Mouse (Mus musculus): ENCODE measurements around the gene Cdca5. TPM values are rescaled to one million over a fixed set of nuclear protein-coding genes. Genes with fewer than 3 reads are reported as not detected.
A peak's percentile ranks its signal among the peaks of the same experiment; 100 is the strongest.

Gene Cdca5
- total RNA-seq, 1 experiment = 50.7 TPM

- no peak for DNase-seq (ENCODE audit: low read depth, low spot score)
- in situ Hi-C loops (cut with MboI; ENCODE audit: low sequenced_read_pairs in 2 of 2, unreplicated experiment in 2 of 2) = no loop called here
- Histone ChIP-seq H3K9ac (ENCODE audit: insufficient read depth, low read depth, low read length, poor library complexity, severe bottlenecking) (no peak overlapping the region), H3K4me1 (ENCODE audit: control insufficient read depth in 2 of 2, insufficient read depth in 2 of 2, low read length in 2 of 2, poor library complexity in 1 of 2) (peaks cover 0 to 4% of the 10 kb centered on the region in 2 experiments; a peak in 1 of 4 replicates), H3K4me3 (ENCODE audit: insufficient read depth in 1 of 2, low read depth in 1 of 2, low read length in 2 of 2, poor library complexity in 1 of 2, severe bottlenecking in 1 of 2) (no peak overlapping the region), H3K9me3 (ENCODE audit: control insufficient read depth, insufficient read depth, low read depth, low read length) (no peaks in the 10 kb centered on the region), H3K36me3 (ENCODE audit: control insufficient read depth, insufficient read depth, low read length, poor library complexity, severe bottlenecking) (peaks cover 13% of the 10 kb centered on the region; the same call in 1 of the 2 replicates), H3K27ac (ENCODE audit: insufficient read depth, low read depth, low read length, poor library complexity, severe bottlenecking) (no peak overlapping the region)
- TF ChIP-seq HCFC1 (IDR thresholded peaks at IDR 0.05; ENCODE audit: borderline replicate concordance, insufficient read depth, low read length) (no peak), MAFK (IDR thresholded peaks at IDR 0.05; ENCODE audit: insufficient read depth, low read depth, low read length) (no peak), ZNF384 (IDR thresholded peaks at IDR 0.05; ENCODE audit: low read depth, low read length) (no peak), CHD2 (IDR thresholded peaks at IDR 0.05; ENCODE audit: low read depth, low read length) (no peak)
Observed at GRCm38 (mm10) chr19:6136397-6136796, 51.6 kb downstream of the Cdca5 start.

GRCm38 (mm10) chr19:6139701-6140100 lies 54.9 kb downstream of the Cdca5 start:
- no peak for DNase-seq (ENCODE audit: low read depth, low spot score)
- no peak overlapping the region for H3K27ac ChIP-seq (ENCODE audit: insufficient read depth, low read depth, low read length, poor library complexity, severe bottlenecking)

GRCm38 (mm10) chr19:6140374-6140677 lies 55.5 kb downstream of the Cdca5 start:
- H3K4me3 ChIP-seq (ENCODE audit: insufficient read depth in 1 of 2, low read depth in 1 of 2, low read length in 2 of 2, poor library complexity in 1 of 2, severe bottlenecking in 1 of 2) = peak overlapping the region; percentile 81 to 83
- peaks cover 0 to 4% of the 10 kb centered on the region in 2 experiments; a peak in 1 of 4 replicates for H3K4me1 ChIP-seq (ENCODE audit: control insufficient read depth in 2 of 2, insufficient read depth in 2 of 2, low read length in 2 of 2, poor library complexity in 1 of 2)
- no peak for DNase-seq (ENCODE audit: low read depth, low spot score)
- H3K27ac ChIP-seq (ENCODE audit: insufficient read depth, low read depth, low read length, poor library complexity, severe bottlenecking) = peak overlapping the region; percentile 95; the same call in 1 of the 2 replicates
- peaks cover 13% of the 10 kb centered on the region; the same call in 1 of the 2 replicates for H3K36me3 ChIP-seq (ENCODE audit: control insufficient read depth, insufficient read depth, low read length, poor library complexity, severe bottlenecking)
- H3K9ac ChIP-seq (ENCODE audit: insufficient read depth, low read depth, low read length, poor library complexity, severe bottlenecking) = peak overlapping the region; percentile 93
- no peaks in the 10 kb centered on the region for H3K9me3 ChIP-seq (ENCODE audit: control insufficient read depth, insufficient read depth, low read depth, low read length)
- TF ChIP-seq ZC3H11A (IDR thresholded peaks at IDR 0.05; ENCODE audit: borderline replicate concordance, low read depth, low read length) = no peak
- no peak for TF ChIP-seq MAFK (IDR thresholded peaks at IDR 0.05; ENCODE audit: insufficient read depth, low read depth, low read length)
- in situ Hi-C loops (cut with MboI; ENCODE audit: low sequenced_read_pairs in 2 of 2, unreplicated experiment in 2 of 2) = no loop called here

More at GRCm38 (mm10) chr19:6139701-6140100, 54.9 kb downstream of the Cdca5 start:
- in situ Hi-C loops (cut with MboI; ENCODE audit: low sequenced_read_pairs in 2 of 2, unreplicated experiment in 2 of 2) = no loop called here
- Histone ChIP-seq H3K9ac (ENCODE audit: insufficient read depth, low read depth, low read length, poor library complexity, severe bottlenecking) (peak overlapping the region; percentile 30; the same call in 1 of the 2 replicates), H3K4me1 (ENCODE audit: control insufficient read depth in 2 of 2, insufficient read depth in 2 of 2, low read length in 2 of 2, poor library complexity in 1 of 2) (peaks cover 0 to 4% of the 10 kb centered on the region in 2 experiments; a peak in 1 of 4 replicates), H3K9me3 (ENCODE audit: control insufficient read depth, insufficient read depth, low read depth, low read length) (no peaks in the 10 kb centered on the region), H3K4me3 (ENCODE audit: insufficient read depth in 1 of 2, low read depth in 1 of 2, low read length in 2 of 2, poor library complexity in 1 of 2, severe bottlenecking in 1 of 2) (peak overlapping the region in 1 of 2 experiments; percentile 83; a peak in 1 of 4 replicates), H3K36me3 (ENCODE audit: control insufficient read depth, insufficient read depth, low read length, poor library complexity, severe bottlenecking) (peaks cover 13% of the 10 kb centered on the region; the same call in 1 of the 2 replicates)
- no peak for TF ChIP-seq CHD2 (IDR thresholded peaks at IDR 0.05; ENCODE audit: low read depth, low read length)
- TF ChIP-seq ZNF384 (IDR thresholded peaks at IDR 0.05; ENCODE audit: low read depth, low read length) = no peak
- TF ChIP-seq ZC3H11A (IDR thresholded peaks at IDR 0.05; ENCODE audit: borderline replicate concordance, low read depth, low read length) = no peak

- in situ Hi-C loops (cut with MboI; ENCODE audit: low sequenced_read_pairs in 2 of 2, unreplicated experiment in 2 of 2) = no loop called here
- DNase-seq (ENCODE audit: low read depth, low spot score) = peak; percentile 91
- peak within 1 kb of the TSS; percentile 81 to 83 for H3K4me3 ChIP-seq (ENCODE audit: insufficient read depth in 1 of 2, low read depth in 1 of 2, low read length in 2 of 2, poor library complexity in 1 of 2, severe bottlenecking in 1 of 2)
- H3K9me3 ChIP-seq (ENCODE audit: control insufficient read depth, insufficient read depth, low read depth, low read length) = no peaks in the 10 kb centered on the region
- peaks cover 0 to 4% of the 10 kb centered on the region in 2 experiments; a peak in 1 of 4 replicates for H3K4me1 ChIP-seq (ENCODE audit: control insufficient read depth in 2 of 2, insufficient read depth in 2 of 2, low read length in 2 of 2, poor library complexity in 1 of 2)
- peak within 1 kb of the TSS; percentile 93 for H3K9ac ChIP-seq (ENCODE audit: insufficient read depth, low read depth, low read length, poor library complexity, severe bottlenecking)
- TF ChIP-seq CHD2 (IDR thresholded peaks at IDR 0.05; ENCODE audit: low read depth, low read length) = no peak
- TF ChIP-seq ZC3H11A (IDR thresholded peaks at IDR 0.05; ENCODE audit: borderline replicate concordance, low read depth, low read length) = no peak
- TF ChIP-seq HCFC1 (IDR thresholded peaks at IDR 0.05; ENCODE audit: borderline replicate concordance, insufficient read depth, low read length) = peak; percentile 62; the same call in 1 of the 2 replicates
- TF ChIP-seq ZNF384 (IDR thresholded peaks at IDR 0.05; ENCODE audit: low read depth, low read length) = no peak
- TF ChIP-seq MAFK (IDR thresholded peaks at IDR 0.05; ENCODE audit: insufficient read depth, low read depth, low read length) = 0 out of 2 replicates have a peak, but pooled peaks have one; percentile 28
- H3K27ac ChIP-seq (ENCODE audit: insufficient read depth, low read depth, low read length, poor library complexity, severe bottlenecking) = peak within 1 kb of the TSS; percentile 95
- H3K36me3 ChIP-seq (ENCODE audit: control insufficient read depth, insufficient read depth, low read length, poor library complexity, severe bottlenecking) = peaks cover 9% of the 10 kb centered on the region; the same call in 1 of the 2 replicates
Observed at GRCm38 (mm10) chr19:6140678-6141393, 56.1 kb downstream of the Cdca5 start, which contains the start of gene Batf2. TSS of gene Batf2 (plus strand) at chr19:6140983.
